Mouse (Mus musculus): Measurements from ENCODE around the gene Exoc6b.

- TF ChIP-seq CTCF (IDR thresholded peaks at IDR 0.05; ENCODE audit: low read depth, low read length) (no peak), POLR2A (IDR thresholded peaks at IDR 0.05; ENCODE audit: insufficient read depth, low read length) (no peak), EP300 (IDR thresholded peaks at IDR 0.05; ENCODE audit: insufficient read depth, low read depth, low read length) (no peak)
Observed at GRCm38 (mm10) chr6:84912434-84912833, 156.9 kb downstream of the Exoc6b start.
